Mouse (Mus musculus): ENCODE measurements at regions not wholly inside any gene's neighbourhood (a gene's known extent, or its start where the extent isn't known, plus 50 kb on each side); places are given as distances from the start of the nearest gene placed in this dataset.

DNA sequence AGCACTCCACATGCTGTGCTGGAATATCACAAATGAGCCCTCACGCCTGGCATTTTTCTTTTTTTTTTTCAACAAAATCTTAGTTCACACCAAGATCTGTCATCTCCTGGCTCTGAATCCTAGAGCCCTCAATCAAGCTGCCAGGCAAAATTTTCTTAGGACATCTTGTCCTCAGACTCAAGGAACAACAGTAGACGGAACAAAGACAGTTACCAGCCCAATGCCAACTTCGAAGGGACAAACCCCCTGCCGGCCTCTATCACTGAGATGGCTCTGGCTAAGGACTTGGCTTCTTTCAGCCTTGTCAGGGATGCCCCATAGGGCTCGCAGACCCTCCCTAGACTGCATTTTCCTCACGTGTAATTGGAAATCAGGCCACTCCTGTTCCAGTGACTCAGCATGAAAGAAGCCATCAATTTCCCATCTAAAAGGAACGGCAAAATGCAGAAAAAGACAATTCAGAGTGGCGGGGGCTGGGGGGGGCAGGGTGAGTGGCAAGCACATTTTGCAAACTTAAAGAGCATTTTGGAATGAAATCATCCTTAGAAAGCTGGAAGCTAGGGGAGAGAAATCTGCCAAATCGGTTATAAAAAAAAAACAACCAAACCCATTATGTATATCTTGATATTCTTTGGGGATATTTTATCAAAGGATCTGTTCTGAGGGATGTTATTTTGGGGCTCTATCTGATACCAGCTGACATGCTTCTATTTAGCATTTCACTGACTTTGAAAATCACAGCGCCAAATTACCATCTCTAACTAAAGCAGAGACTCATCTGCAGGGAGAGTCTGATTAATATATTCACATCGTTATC is 116.1 kb upstream of the Sulf2 start:
- peak; percentile 32 for DNase-seq (ENCODE audit: low spot score)

DNA sequence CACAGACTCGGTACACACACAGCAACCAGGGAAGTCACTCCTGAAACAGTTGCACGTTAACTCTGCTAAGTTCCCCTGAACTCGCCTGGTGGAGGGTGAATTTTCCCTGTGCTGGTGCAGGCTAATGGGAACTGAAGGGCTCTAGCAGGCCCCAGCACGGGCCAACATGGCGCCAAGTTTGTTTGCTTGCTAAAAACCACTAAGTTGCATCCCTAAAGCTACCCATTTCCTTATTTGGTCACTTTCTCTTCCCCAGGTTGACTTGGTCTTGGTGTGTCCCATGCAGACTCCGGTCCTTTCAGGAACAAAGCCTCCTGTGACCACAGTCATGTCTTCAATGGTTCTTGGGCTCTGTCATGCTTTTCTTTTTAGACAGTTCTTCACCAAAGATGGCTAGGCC is 114.5 kb upstream of the Sulf2 start:
- no peak for DNase-seq (ENCODE audit: low spot score)

DNA sequence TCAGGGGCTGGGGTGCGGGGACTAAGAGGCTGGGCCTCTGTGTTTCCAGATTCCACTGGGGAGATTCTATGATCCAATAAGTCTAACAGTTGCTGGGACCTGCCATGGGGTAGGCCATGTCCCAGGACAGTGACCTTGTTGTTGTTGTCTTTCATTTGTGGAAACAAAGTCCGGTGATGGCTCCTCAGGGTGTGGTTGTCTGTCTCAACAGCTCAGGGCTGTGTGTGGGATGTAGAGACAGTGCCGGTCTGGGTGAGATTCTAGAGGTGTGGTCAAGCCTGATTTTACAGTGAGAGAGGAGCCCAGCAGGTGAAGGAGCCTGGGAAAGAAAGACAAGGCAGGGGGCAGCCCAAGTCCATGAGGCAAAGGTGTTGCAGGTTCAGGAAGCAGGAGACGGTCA is 111.5 kb upstream of the Sulf2 start:
- DNase-seq (ENCODE audit: low spot score): no peak

DNA sequence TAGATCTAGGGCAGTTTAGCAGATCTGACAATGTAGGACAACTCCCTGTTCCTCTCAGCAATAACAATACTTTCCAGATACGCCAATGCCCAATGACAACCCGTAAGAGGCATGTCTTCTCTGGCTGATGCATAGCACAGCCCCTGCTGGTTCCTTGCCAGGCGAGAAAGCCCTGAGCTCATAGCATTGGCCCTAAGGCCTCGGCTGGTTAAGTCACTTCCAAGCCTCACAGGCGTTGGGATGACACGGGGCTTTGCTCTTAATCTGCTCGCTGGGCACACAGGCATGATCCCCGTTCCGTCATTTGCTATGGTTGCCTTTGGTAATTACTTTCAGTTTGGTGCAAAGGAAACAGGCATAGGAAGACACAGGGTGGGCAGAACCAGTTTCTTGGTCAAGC is 111.0 kb upstream of the Sulf2 start:
- no peak for DNase-seq (ENCODE audit: low spot score)

DNA sequence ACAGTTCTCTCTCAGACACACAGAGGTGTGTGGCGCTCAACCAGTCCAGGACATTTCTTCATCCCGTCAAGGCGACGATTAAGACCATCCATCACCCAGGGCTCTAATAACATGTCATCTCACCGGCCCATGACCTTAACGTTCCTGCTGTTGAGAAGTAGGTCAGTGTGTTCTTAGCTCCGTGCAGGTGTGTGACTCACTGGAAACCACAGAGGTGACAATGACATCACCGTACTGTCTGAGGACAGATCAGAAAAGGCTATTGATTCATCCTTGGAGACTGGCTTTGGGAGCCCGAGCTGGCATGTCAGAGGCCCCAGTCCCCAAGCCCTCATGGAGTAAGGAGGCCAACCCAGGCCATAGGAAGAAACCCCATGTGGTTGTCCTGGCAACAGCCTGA is 109.3 kb upstream of the Sulf2 start:
- no peak for DNase-seq (ENCODE audit: low spot score)

DNA sequence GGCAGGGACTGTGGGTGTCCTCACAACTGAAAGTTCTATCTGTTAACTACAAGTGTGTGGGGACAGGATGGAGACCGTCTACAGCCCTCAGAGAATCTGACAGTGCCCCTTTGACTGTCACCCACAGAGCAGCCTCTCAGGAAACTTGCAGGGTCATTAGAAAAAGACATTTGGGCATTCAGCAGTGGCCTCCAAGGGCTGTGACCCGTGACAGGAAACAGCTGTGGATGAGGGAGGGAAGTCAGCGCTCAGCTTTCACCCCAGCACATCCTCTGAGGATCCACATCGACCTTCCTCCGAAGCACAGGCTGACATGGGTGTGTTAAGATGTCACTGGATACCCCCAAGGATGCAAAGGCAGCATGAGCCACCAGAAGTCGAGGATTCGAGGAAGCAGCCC is 106.3 kb upstream of the Sulf2 start:
- no peak for DNase-seq (ENCODE audit: low spot score)

DNA sequence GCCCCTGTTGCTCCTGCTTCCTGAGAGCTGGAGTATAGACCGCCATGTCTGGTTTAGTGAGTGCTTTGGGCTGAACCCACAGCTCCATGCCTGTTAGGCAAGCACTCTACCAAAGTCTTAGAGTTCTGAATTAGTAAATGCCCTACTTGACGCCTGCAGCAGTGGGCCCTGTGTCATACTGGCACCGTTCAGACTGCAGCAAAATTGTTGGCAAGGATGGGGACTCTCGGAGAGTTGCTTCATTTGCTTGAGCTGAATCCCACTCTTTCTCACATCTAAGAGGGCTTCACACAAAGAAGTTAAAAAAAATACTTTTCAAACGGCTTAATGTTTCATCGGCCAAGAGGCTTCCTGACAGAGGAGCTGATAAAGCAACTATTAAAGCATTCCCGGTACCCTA is 105.6 kb upstream of the Sulf2 start:
- DNase-seq (ENCODE audit: low spot score): no peak

DNA sequence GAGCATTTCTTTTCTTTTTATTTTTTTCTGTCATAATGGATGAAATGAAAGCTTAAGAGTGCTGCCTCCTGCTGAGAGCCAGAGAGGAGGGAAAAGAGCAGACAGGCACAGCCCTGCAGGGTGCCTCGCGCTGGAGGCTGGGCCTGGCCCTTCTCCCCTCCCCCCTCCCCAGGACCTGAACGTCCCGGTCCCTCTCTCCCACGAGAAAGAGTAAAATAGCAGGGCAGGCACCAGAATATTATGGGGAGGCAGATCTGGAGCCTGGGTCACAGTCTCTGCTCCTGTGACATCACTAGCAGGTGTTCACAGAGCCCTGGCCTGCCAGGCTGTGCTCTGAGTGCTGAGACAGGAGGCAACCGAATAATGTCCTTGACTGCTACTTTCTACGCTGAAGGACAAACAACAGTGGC is 103.3 kb upstream of the Sulf2 start:
- no peak for DNase-seq (ENCODE audit: low spot score)

DNA sequence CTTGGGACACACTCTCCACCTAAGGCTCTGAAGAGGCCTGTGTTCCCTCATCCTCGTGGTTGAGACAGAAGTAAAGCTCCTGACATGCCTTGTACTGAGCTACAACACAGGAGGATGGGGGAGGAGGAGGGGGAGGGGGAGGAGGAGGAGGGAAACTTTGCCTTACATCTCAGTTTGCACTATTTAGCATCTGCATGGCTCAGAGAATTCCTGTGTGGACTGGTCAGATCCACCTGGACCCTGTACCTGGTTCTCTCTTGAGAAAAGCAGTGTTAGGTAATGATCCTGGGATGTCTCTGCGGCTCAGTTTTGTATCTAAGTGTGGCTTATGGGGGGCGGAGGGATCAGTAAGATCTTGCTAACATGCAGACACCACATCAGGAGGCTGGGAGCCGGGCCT is 102.2 kb upstream of the Sulf2 start:
- DNase-seq (ENCODE audit: low spot score): no peak

DNA sequence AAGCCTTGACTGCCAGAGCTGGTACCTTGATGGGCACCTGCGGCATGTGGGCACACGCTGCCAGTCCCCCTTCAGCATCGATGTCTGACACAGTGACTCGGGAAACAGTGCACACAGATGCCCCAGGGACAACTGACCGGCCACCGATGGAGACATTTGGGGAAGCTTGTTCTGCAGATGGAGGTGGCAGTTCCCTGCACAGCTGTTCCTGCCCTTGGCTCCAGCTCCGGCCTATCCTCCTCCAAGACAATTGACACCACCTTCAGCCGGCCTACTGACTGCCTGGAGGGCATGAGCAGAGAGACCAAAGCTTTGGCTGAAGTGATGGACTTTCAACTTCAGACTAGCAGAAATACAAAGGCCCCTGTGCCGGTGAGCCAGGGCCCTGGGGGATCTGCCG is 100.7 kb upstream of the Sulf2 start:
- DNase-seq (ENCODE audit: low spot score): no peak

DNA sequence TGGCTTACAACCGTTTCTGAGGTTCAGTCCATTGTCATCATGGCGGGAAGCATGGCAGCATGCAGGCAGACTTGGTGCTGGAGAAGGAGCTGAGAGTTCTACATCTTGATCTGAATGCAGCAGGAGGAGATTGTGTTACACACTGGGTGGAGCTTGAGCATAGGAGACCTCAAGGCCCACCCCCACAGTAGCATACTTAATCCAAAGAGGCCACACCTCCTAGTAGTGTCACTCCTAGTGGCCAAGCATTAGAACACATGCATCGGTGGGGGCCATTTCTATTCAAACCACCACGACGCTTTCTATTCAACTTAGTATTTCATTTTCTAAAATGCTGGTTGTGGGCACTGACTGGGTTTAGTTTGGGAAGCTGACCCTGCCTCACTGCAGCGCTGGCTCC is 99.1 kb upstream of the Sulf2 start:
- no peak for DNase-seq (ENCODE audit: low spot score)

DNA sequence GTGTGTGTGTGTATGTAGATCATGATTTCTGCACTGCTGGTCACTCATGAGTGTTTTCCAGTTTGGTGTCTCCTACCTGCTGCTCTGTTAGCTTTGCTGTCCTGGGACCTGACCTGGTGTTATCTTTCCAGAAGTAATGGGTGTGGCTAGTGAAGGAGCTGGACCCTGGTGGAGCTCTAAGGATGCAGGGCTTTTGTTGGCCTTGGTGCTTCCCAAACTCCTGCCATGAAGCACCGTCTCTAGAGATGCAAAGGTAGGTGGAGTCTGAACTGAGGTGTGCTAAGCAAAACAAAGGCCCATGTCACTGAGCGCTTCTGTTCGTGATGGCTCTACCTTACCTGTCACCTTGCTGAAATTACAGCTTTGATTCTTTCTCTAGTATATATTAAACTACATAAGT is 96.6 kb upstream of the Sulf2 start:
- no peak for DNase-seq (ENCODE audit: low spot score)

DNA sequence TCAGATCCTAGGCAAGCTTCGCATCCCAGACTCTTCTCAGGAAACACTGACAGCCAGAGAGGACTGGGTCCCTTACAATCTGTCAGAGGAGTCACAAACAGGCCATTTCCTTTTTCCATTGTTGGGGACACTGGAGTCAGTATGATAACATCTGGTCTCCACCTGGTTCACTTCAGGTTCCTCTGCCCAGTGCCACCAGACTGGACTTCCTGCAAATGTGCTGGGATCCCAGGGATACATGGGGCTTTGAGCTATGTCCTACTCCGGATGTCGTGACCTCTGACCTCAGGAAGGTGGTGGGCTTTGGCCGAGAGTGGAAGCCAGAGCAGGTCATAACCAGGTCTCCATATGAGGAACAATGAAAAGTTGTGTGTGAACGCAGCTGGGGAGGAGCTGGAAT is 96.0 kb upstream of the Sulf2 start:
- DNase-seq (ENCODE audit: low spot score): no peak

DNA sequence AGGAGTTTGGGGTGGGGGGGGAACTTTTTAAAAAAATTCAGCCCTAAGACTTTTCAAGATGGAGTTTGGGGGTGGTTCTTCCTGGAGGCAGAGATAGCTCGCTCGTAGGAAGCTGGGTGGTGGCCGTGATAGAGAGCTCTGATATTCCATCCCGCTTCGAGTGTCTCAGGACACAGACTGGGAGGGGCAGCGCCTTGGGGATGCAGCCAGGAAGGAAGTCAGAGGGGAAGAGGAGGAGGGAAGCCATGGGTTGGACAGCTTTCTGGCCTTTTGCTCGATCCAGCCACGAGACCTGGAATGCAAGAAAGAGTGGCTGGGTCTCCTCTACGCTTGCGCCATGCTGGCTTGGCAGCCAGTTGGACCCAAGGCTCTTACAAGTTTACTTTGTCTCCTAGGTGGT is 95.1 kb upstream of the Sulf2 start:
- DNase-seq (ENCODE audit: low spot score): no peak

DNA sequence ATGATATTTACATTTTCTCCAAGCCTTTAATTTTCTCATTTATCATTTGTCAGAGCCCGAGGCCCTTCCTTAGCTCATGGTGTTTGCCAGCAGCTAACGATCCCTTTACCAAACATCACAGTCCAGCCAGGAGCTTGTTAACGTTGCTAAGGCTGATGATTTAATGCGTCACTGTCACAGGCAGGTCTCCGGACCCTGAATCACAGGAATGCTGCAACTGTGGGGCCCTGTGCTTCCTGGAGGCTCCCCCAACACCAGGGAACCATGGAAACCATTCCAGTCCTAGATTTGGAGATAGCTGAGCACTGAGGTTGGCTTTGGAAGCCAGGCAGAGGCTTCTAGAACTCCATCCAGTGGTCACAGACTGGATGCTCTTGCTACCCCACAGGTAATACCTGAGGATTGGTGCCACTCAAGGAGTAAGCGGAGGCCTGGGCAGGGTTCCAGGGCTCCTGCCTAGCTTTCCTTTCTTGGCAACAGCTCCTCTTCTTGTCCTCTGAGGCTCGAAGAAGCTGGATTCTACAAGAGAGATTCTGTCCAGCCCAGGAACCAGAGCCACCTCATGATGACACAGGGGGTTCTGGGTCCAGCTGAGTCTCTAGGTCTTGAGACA is 94.0 kb upstream of the Sulf2 start:
- no peak for DNase-seq (ENCODE audit: low spot score)

DNA sequence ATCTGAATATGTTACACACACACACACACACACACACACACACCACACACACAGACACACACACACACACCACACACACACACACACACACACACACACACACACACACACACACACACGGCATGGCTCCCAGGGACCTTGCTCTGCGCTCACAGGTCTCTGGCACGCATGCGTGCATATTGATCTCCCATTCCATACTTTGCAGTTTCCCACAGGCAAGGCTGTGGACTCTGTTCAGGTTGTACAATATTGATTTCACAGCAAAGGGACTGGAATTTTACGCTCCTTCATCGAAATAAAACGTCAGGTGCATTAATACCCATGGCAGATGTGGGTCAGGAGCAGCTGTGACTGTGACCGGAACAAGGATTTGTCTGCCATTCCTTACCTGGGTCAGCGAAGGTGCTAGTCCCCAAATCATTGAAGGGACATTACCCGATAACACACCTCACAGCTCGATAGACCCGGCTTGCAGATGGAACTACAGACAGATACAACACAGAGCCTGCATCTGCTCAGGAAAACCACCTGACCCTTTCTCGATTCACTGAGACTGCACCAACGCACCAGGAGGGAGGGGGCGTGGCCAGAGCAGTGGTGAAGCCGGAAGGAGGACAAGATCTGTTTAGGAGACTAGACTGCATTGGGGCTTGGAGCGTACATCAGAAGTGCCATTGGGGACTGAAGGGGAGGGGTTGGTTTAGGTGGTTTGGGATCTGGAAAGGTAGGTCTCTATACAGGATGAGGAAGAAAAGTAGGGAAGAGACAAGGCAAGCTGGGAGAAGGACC is 91.1 kb upstream of the Sulf2 start:
- DNase-seq (ENCODE audit: low spot score): no peak

DNA sequence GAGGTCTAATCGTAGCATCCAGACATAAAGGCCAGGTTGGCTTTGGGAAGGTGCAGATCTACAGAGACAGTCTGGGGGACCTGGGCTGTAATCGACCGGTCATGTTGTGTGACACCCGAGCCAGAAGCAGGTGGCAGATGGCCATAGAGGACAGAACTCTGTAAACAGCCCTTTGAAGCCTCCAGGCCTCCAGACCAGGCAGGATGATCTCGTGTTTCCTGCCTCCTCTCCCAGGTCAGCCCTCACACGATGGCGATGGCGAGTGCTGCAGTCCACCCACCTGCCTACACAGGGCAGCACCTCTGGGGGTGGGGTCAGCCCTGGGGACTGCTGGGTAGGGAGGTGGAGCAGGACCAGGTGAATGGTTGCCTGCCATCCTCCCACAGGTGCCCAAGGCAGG is 89.8 kb upstream of the Sulf2 start:
- no peak for DNase-seq (ENCODE audit: low spot score)

DNA sequence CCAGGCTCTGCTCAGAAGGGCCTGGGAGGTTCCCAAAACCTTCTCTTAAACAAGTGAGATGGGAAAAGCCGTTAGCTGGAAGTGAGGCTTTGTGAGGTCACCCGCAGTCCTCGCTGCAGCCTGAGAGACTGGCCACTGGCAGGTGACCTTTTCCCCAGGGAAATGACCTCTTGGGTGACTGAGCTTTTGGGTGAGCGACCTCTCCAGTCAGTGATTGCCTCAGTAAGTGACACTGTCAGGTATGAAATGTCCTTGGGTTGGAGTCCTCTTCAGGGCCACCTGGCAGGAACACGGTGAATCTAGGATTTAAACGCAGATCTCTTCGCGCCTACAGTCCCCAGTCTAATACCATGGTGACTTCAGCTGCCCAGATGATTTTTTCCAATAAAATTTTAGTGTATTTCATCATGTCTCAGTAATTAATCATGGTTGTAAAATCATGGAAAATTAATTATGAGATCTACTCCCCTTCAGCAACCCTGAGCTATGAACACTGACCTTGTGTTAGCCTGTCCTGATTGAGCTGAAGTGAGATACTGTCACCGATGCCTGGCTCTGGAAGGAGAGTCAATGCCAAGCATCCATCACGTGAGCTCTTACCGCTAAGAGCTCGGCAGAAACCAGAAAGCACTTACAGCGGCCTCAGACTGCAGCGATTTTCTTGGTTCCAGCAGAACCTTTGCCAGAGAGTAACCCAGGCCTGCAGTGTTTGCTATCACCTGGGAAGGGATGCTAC is 87.5 kb upstream of the Sulf2 start:
- DNase-seq (ENCODE audit: low spot score): no peak

DNA sequence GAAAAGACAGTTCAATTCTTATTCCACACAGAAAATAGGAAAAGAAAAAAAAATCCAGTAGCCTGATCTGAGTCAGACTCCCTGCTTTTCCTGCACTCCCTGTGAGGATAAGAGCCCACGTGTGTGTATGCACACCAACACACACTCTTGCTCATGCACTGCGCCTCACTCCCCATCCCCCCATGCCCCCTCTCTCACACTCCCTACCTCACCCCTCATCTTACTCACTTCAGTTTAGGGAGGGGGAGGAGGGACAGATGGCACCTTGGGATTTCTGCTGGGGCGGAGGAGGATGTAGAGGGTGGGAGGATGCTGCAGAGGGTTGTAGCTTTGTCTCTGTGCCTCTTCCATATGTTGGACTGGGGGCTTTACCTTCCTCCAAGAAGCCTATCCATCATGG is 85.8 kb upstream of the Sulf2 start:
- no peak for DNase-seq (ENCODE audit: low spot score)

DNA sequence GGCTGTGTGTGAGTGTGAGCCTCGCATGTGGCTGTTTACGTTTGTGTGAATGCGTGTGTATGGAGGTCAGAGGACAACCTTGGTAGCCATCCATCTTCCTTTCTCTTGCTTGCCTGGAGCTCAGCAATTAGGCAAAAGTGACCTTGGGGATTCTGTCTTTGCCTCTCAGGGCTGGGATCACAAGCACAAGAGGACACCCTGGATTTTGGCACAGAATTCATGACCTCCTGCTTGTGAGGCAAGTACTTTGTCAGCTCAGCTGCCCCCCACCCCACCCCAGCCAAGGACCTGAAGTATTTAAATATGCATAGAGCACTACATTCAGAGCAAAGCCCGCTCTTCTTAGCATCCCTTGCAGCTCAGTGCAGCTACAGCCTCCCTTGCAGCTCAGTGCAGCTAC is 84.6 kb upstream of the Sulf2 start:
- DNase-seq (ENCODE audit: low spot score): no peak

DNA sequence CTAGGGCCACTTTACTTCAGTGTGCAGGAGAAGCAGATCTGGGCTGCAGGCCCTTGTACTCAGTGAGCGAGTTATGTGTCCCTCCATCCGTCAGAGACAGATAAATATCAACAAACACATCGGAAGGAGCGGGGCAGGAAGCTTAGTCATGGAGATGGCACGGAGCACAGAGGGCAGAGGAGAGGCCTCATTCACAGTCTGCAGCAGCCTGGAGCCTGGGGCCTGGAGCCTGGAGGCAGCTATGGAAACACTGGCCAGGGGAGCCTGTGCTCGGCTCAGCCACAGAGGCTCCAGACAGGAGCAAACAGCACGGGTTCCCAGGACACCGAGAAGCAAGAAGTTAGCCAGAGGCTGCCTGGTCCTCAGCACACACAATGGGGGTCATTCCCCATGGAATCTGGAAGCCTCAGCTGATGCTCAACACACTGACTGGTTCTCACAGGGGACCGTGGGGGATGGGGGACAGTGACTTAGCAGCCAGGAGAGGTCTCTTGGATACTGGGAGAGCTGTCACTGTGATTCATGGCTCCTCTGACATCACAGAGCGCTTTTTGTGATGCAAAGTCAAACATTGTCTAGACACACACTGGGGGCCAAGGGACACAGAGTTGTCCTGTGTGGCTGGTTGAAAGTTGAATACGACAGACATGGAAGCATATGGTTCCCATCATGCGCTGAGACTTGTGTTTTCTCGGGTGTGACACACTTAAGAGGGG is 82.2 kb upstream of the Sulf2 start:
- DNase-seq (ENCODE audit: low spot score): peak; percentile 50

DNA sequence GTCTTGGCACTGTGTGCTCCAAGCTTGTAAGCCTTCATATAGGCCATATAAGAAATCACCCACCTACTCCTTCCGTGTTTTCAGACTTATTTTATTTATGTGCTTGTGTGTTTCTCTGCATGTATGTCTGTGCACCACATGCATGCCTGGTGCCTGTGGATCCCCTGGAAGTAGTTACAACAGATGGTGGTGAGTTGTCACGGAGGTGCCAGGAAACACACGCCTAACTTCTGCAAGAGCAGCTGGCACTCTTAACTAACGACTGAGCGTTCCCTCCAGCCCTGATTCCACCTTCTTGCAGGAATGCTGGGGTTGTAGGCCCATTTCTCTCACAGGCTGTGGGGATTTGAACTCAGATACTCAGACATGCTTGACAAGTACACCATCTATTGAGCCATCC is 80.6 kb upstream of the Sulf2 start:
- no peak for DNase-seq (ENCODE audit: low spot score)
